14 mouse cellular contexts compared by ENCODE assay signal in the genomic region with DNA sequence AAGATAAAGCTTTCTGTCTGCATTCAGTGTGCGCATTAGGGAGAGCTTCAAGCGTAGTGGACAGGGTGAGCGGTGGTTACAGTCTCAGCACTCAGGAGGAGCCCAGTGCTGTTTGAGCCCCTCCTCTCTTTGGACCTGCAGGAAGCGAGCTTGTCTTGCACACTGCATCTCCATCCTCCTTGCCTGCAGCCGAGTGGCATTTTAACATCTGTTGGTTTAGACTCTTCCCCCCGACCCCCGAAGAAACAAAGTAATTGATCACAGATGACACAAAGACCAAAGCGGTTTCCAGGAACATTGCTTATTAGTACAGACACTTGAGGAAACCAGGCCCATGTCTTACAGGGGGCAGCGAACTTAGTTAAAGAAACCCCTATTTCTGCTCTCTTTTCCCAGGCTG.
DNase-seq lines count a peak whose midpoint lies in the region; ATAC-seq and TF ChIP-seq lines count a peak whose summit lies in the region.
"Had no signal": no experiment of that assay in that cellular context is flagged by ENCODE, and none has a peak within 500 bp of the region (broad histone marks: within the 10 kb centered on the region; RNA-seq: fewer than 3 reads in every experiment).

No protein-coding gene starts in this region.

- H3K9me3 ChIP-seq in lung, postnatal 0 days (ENCODE audit: low read length): no peaks in the 10 kb centered on the region
- H3K9me3 ChIP-seq in midbrain, embryonic 16.5 days (replicated peaks; ENCODE audit: control insufficient read depth, low read length, poor library complexity, severe bottlenecking): no peaks in the 10 kb centered on the region
- H3K9me3 ChIP-seq: heart, embryonic 12.5 days had no signal

- H3K36me3 ChIP-seq in lung, postnatal 0 days (ENCODE audit: insufficient read depth, low read length): no peaks in the 10 kb centered on the region
- H3K36me3 ChIP-seq in midbrain, embryonic 16.5 days (ENCODE audit: control insufficient read depth, insufficient read depth, low read length): no peaks in the 10 kb centered on the region
- H3K36me3 ChIP-seq: heart, embryonic 12.5 days had no signal

- H3K9ac ChIP-seq in lung, postnatal 0 days (replicated peaks; ENCODE audit: low read depth): no peak overlapping the region
- H3K9ac ChIP-seq in midbrain, embryonic 16.5 days (ENCODE audit: low read depth, low read length): no peak overlapping the region
- H3K9ac ChIP-seq: heart, embryonic 12.5 days had no signal

- 48% methylated on average over 9 of the region's 9 CpGs for WGBS in lung, postnatal 0 days
- WGBS in lung, adult 2 months: 56% methylated on average over 9 of the region's 9 CpGs
- WGBS in midbrain, embryonic 16.5 days: 68% methylated on average over 9 of the region's 9 CpGs

- H3K4me1 ChIP-seq in lung, postnatal 0 days (ENCODE audit: insufficient read depth, low read depth, low read length): no peaks in the 10 kb centered on the region; the same call in 1 of the 2 replicates
- peaks cover 10% of the 10 kb centered on the region for H3K4me1 ChIP-seq in lung, adult 2 months (ENCODE audit: control insufficient read depth, insufficient read depth, low read length)
- no peaks in the 10 kb centered on the region for H3K4me1 ChIP-seq in midbrain, embryonic 16.5 days (ENCODE audit: control insufficient read depth, insufficient read depth, low read length)

- H3K27ac ChIP-seq in lung, postnatal 0 days (ENCODE audit: low read length): peak overlapping the region; percentile 66; the same call in 1 of the 2 replicates
- H3K27ac ChIP-seq in midbrain, embryonic 16.5 days (ENCODE audit: low read length): no peak overlapping the region; the same call in 1 of the 2 replicates
- H3K27ac ChIP-seq in layer of hippocampus, adult 2 months: no peak overlapping the region
- H3K27ac ChIP-seq: kidney, postnatal 0 days had no signal

- no peaks in the 10 kb centered on the region for H3K27me3 ChIP-seq in lung, postnatal 0 days (replicated peaks; ENCODE audit: insufficient read depth, low read length)
- no peaks in the 10 kb centered on the region for H3K27me3 ChIP-seq in midbrain, embryonic 16.5 days (ENCODE audit: control insufficient read depth, insufficient read depth, low read depth, low read length)
- H3K27me3 ChIP-seq: CH12.LX; heart, embryonic 12.5 days; Patski had no signal

- no peak for TF ChIP-seq EP300 in lung, postnatal 0 days (IDR thresholded peaks at IDR 0.05)

- ATAC-seq in lung, postnatal 0 days: peak; percentile 20
- peak; percentile 58; the same call in 1 of the 2 replicates for ATAC-seq in midbrain, embryonic 16.5 days
- ATAC-seq: inflammation-experienced regulatory T-cells, adult 6 months; Patski had no signal

- TF ChIP-seq POLR2A in lung, adult 2 months (IDR thresholded peaks at IDR 0.05; ENCODE audit: borderline replicate concordance, extremely low read depth, low read depth, low read length): no peak

- no peak for TF ChIP-seq CTCF in lung, postnatal 0 days (IDR thresholded peaks at IDR 0.05)
- TF ChIP-seq CTCF in lung, adult 2 months (IDR thresholded peaks at IDR 0.05; ENCODE audit: insufficient read depth, low read length): no peak
- no peak for TF ChIP-seq CTCF in layer of hippocampus, adult 2 months (conservative IDR thresholded peaks at IDR 0.05)

- no peak overlapping the region for H3K4me2 ChIP-seq in lung, postnatal 0 days (replicated peaks; ENCODE audit: low read depth, low read length)
- no peak overlapping the region for H3K4me2 ChIP-seq in midbrain, embryonic 16.5 days (ENCODE audit: low read length)
- H3K4me2 ChIP-seq: heart, embryonic 12.5 days had no signal

- DNase-seq in lung, postnatal 0 days (ENCODE audit: low spot score): peak; percentile 38
- no peak for DNase-seq in lung, adult 2 months
- peak; percentile 55 for DNase-seq in embryo, embryonic 9.5 days (ENCODE audit: extremely low spot score)
- peak; percentile 74 for DNase-seq in forelimb bud, embryonic 11.5 days (ENCODE audit: low read depth, low spot score)
- DNase-seq in layer of hippocampus, postnatal 25 days (ENCODE audit: extremely low spot score in 1 of 2, low spot score in 1 of 2): no peak
- no peak for DNase-seq in layer of hippocampus, adult 2 months (ENCODE audit: low spot score in 2 of 2)
- DNase-seq: cerebellum, adult 9-10 months had no signal

- H3K4me3 ChIP-seq in lung, postnatal 0 days (ENCODE audit: low read depth, low read length): no peak overlapping the region
- no peak overlapping the region for H3K4me3 ChIP-seq in lung, adult 2 months (replicated peaks; ENCODE audit: extremely low read depth, low read depth, low read length)
- H3K4me3 ChIP-seq in midbrain, embryonic 16.5 days (ENCODE audit: low read depth, low read length): no peak overlapping the region
- H3K4me3 ChIP-seq in layer of hippocampus, adult 2 months: no peak overlapping the region
- H3K4me3 ChIP-seq: heart, embryonic 12.5 days; myocyte had no signal

Comparison
In these comparisons a context has a peak if more than half of its experiments do, and no peak if none do; other contexts are left out.
1. DNase-seq: peak in lung, postnatal 0 days (single experiment), embryo, embryonic 9.5 days (single experiment) and forelimb bud, embryonic 11.5 days (single experiment); none in lung, adult 2 months (single experiment), layer of hippocampus, postnatal 25 days (0 of 2) and layer of hippocampus, adult 2 months (0 of 2).